Mouse (Mus musculus): ENCODE measurements around the gene Prr36. TPM values are rescaled to one million over a fixed set of nuclear protein-coding genes. Genes with fewer than 3 reads are reported as not detected.
A peak's percentile ranks its signal among the peaks of the same experiment; 100 is the strongest.

Prr36 gene
- total RNA-seq (2021) = 10 to 100 TPM; 60.1 to 63.3 TPM

GRCm38 (mm10) chr8:4216791-4217621 lies at the start of gene Prr36:
Prr36 (minus strand) TSS chr8:4217459.
- intact Hi-C loops (cut with DNase I) = no loop called here
- peak; percentile 67 to 83 for DNase-seq (ENCODE audit: extremely low spot score in 1 of 2, low spot score in 2 of 2)

GRCm38 (mm10) chr8:4265160-4265914 lies 48.1 kb upstream of the Prr36 start:
- intact Hi-C loops (cut with DNase I) = no loop called here
- DNase-seq (ENCODE audit: extremely low spot score in 1 of 2, low spot score in 2 of 2) = peak in 1 of 2 experiments; percentile 61

GRCm38 (mm10) chr8:4263105-4263791 lies 46.0 kb upstream of the Prr36 start:
- intact Hi-C loops (cut with DNase I) = no loop called here

GRCm38 (mm10) chr8:4259805-4260170 lies 42.5 kb upstream of the Prr36 start:
- intact Hi-C loops (cut with DNase I) = loop anchor here (10.0 kb wide), 1 partner anchor 325 kb away; no protein-coding TSS in a partner anchor
- no peak for DNase-seq (ENCODE audit: extremely low spot score in 1 of 2, low spot score in 2 of 2)

More at GRCm38 (mm10) chr8:4263105-4263791, 46.0 kb upstream of the Prr36 start:
- no peak for DNase-seq (ENCODE audit: extremely low spot score in 1 of 2, low spot score in 2 of 2)

- DNase-seq (ENCODE audit: extremely low spot score in 1 of 2, low spot score in 2 of 2) = peak; percentile 90 to 98
- intact Hi-C loops (cut with DNase I) = loop anchor here (10.0 kb wide), 1 partner anchor 326 kb away; no protein-coding TSS in a partner anchor
Measured at GRCm38 (mm10) chr8:4259125-4259804, 42.0 kb upstream of the Prr36 start, which contains the start of gene Ctxn1. Ctxn1 (minus strand) TSS chr8:4259274.

GRCm38 (mm10) chr8:4258678-4259077 lies 41.4 kb upstream of the Prr36 start:
- peak in 1 of 2 experiments; percentile 85 for DNase-seq (ENCODE audit: extremely low spot score in 1 of 2, low spot score in 2 of 2)
- intact Hi-C loops (cut with DNase I) = loop anchor here (10.0 kb wide), 1 partner anchor 326 kb away; no protein-coding TSS in a partner anchor

- DNase-seq (ENCODE audit: extremely low spot score in 1 of 2, low spot score in 2 of 2) = peak; percentile 83 to 90
- intact Hi-C loops (cut with DNase I) = loop anchor here (10.0 kb wide), 1 partner anchor 327 kb away; no protein-coding TSS in a partner anchor
Measured at GRCm38 (mm10) chr8:4258233-4258632, 41.0 kb upstream of the Prr36 start.

- intact Hi-C loops (cut with DNase I) = loop anchor here (10.0 kb wide), 1 partner anchor 327 kb away; no protein-coding TSS in a partner anchor
- DNase-seq (ENCODE audit: extremely low spot score in 1 of 2, low spot score in 2 of 2) = no peak
Measured at GRCm38 (mm10) chr8:4257350-4257749, 40.1 kb upstream of the Prr36 start.

- intact Hi-C loops (cut with DNase I) = loop anchor here (10.0 kb wide), 1 partner anchor 328 kb away; no protein-coding TSS in a partner anchor
- DNase-seq (ENCODE audit: extremely low spot score in 1 of 2, low spot score in 2 of 2) = peak; percentile 81 to 85
Measured at GRCm38 (mm10) chr8:4256911-4257310, 39.7 kb upstream of the Prr36 start.

GRCm38 (mm10) chr8:4255471-4255870 lies 38.2 kb upstream of the Prr36 start:
- peak in 1 of 2 experiments; percentile 27 for DNase-seq (ENCODE audit: extremely low spot score in 1 of 2, low spot score in 2 of 2)
- intact Hi-C loops (cut with DNase I) = loop anchor here (10.0 kb wide), 1 partner anchor 329 kb away; no protein-coding TSS in a partner anchor

- intact Hi-C loops (cut with DNase I) = loop anchor here (5.0 to 10.0 kb wide), 2 partner anchors 68 to 331 kb away; no protein-coding TSS in a partner anchor
- DNase-seq (ENCODE audit: extremely low spot score in 1 of 2, low spot score in 2 of 2) = peak; percentile 74 to 86
Measured at GRCm38 (mm10) chr8:4254001-4254400, 36.7 kb upstream of the Prr36 start.

- intact Hi-C loops (cut with DNase I) = loop anchor here (5.0 to 10.0 kb wide), 2 partner anchors 69 to 332 kb away; no protein-coding TSS in a partner anchor
- DNase-seq (ENCODE audit: extremely low spot score in 1 of 2, low spot score in 2 of 2) = peak; percentile 91 to 99
Measured at GRCm38 (mm10) chr8:4252934-4253841, 35.9 kb upstream of the Prr36 start, which contains the start of gene Snapc2. Snapc2 (plus strand) TSS chr8:4253080.

- DNase-seq (ENCODE audit: extremely low spot score in 1 of 2, low spot score in 2 of 2) = no peak
- intact Hi-C loops (cut with DNase I) = loop anchor here (5.0 to 10.0 kb wide), 2 partner anchors 70 to 333 kb away; no protein-coding TSS in a partner anchor
Measured at GRCm38 (mm10) chr8:4252116-4252760, 35.0 kb upstream of the Prr36 start.

GRCm38 (mm10) chr8:4250306-4250970 lies 33.2 kb upstream of the Prr36 start:
- peak; percentile 81 to 92 for DNase-seq (ENCODE audit: extremely low spot score in 1 of 2, low spot score in 2 of 2)
- intact Hi-C loops (cut with DNase I) = loop anchor here (5.0 to 10.0 kb wide), 2 partner anchors 72 to 334 kb away; no protein-coding TSS in a partner anchor

GRCm38 (mm10) chr8:4249213-4249612 lies 32.0 kb upstream of the Prr36 start:
- DNase-seq (ENCODE audit: extremely low spot score in 1 of 2, low spot score in 2 of 2) = no peak
- intact Hi-C loops (cut with DNase I) = no loop called here
